Mouse (Mus musculus) embryo, embryonic 10.5 days (tissue): Measurements from ENCODE around the gene Abca15.
"Not testable (repeated sequence)": the region's sequence is repeated elsewhere in the genome, so short reads cannot be mapped to it uniquely, and the experiment has no call there.

Experiments used
- DNase-seq: peaks from one replicate; pipeline ENCODE4 v3.0.0-alpha.2; 2015; ENCODE audit warnings: low spot score

The Abca15 gene

GRCm38 (mm10) chr7:120328087-120328793 is at the start of gene Abca15:
Gene Abca15, plus strand, starts transcription at chr7:120328670.
- no peak for DNase-seq

GRCm38 (mm10) chr7:120285286-120285685 is 43.2 kb upstream of the Abca15 start:
- no peak for DNase-seq

GRCm38 (mm10) chr7:120316086-120316485 is 12.4 kb upstream of the Abca15 start:
- DNase-seq = no peak

- DNase-seq = peak; percentile 6
Observed at GRCm38 (mm10) chr7:120322963-120323362, 5.5 kb upstream of the Abca15 start.

GRCm38 (mm10) chr7:120325911-120326310 is 2.6 kb upstream of the Abca15 start:
- DNase-seq = not testable (repeated sequence)

- DNase-seq = peak; percentile 68
Observed at GRCm38 (mm10) chr7:120327220-120328073, 1.0 kb upstream of the Abca15 start.

- peak; percentile 66 for DNase-seq
Observed at GRCm38 (mm10) chr7:120361159-120361558, 32.7 kb downstream of the Abca15 start.

GRCm38 (mm10) chr7:120409447-120409846 is 81.0 kb downstream of the Abca15 start, which contains the start of gene Abca16:
Gene Abca16, plus strand, starts transcription at chr7:120409647.
- DNase-seq = peak; percentile 8

- no peak for DNase-seq
Observed at GRCm38 (mm10) chr7:120412391-120412790, 83.9 kb downstream of the Abca15 start.

GRCm38 (mm10) chr7:120426625-120427024 is 98.2 kb downstream of the Abca15 start:
- DNase-seq = peak; percentile 64

- DNase-seq = no peak
Observed at GRCm38 (mm10) chr7:120431464-120431863, 103.0 kb downstream of the Abca15 start.
